Mouse (Mus musculus) right cerebral cortex, postnatal 4 days (tissue): ENCODE data around the gene Gtsf1l.

Experiments used
- DNase-seq: peaks from one replicate; pipeline ENCODE4 v3.0.0-alpha.2; 2022

Gene Gtsf1l

GRCm38 (mm10) chr2:163048125-163048524, 39.5 kb downstream of the Gtsf1l start:
- DNase-seq: peak; percentile 85

- no peak for DNase-seq
These were observed 47.7 kb downstream of the Gtsf1l start for GRCm38 (mm10) chr2:163039940-163040339.
